Mouse (Mus musculus) forelimb bud, embryonic 11.5 days (tissue): ENCODE data around the gene Rimbp2.
A peak's percentile ranks its signal among the peaks of the same experiment; 100 is the strongest.

Experiments used
- DNase-seq: peaks from one replicate; pipeline ENCODE4 v3.0.0-alpha.2; 2012; ENCODE audit warnings: low read depth, low spot score

Gene Rimbp2

DNA sequence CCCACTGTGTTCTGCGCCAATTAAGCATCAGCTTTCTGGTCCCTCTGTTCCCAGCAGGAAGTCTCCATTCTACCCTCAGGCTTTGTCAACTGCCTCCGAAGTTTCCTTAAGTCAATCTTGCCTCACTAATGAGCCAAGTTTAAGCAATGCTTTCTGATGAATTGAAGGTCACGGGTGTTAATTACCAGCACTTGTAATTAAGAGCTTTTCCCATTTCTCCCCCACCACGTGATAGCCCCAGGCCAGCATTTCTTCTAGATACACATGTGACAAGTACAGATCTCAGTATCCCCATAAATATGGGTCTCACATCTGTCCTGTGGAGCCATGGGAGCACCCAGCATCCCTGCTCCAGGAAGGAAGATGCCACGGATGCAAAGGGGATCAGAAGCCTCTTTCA lies 20.5 kb downstream of the Rimbp2 start:
- DNase-seq = no peak

DNA sequence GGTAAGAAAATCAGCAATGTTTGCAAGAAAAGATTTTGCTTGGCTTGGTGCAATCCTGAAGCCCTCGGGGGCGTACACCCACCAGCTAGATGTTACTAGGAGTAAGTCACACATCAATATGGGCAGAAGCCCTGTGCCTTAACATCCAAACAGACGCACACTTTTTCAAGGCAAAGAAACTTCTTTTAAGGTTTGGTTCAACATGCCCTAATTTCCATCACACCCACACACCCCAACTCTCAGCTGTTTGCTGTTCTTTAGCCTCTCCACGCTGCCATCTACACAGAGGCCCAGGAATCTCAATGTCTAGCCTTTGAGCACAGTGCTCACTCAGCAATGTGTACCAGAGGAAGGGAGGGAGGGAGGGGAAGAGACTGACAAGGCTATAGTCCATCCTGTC lies 28.2 kb downstream of the Rimbp2 start:
- no peak for DNase-seq

DNA sequence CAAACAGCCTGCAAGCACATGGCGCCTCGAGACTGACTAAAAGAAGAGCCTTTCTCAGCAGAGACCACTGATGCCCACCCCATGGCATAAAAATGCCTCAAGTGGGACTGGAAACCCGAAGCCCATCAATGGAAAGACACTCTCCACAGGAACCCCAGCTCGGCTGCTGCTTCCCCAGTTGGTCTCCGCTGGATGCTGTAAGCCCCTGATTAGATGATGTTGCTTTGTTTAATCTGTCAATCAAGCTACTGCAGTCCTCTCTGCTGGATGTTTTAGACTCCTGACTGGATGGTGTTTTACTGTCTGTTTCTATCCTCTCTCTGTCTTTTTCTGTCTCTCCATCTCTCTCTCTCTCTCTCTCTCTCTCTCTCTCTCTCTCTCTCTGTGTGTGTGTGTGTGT lies 33.2 kb downstream of the Rimbp2 start:
- no peak for DNase-seq

DNA sequence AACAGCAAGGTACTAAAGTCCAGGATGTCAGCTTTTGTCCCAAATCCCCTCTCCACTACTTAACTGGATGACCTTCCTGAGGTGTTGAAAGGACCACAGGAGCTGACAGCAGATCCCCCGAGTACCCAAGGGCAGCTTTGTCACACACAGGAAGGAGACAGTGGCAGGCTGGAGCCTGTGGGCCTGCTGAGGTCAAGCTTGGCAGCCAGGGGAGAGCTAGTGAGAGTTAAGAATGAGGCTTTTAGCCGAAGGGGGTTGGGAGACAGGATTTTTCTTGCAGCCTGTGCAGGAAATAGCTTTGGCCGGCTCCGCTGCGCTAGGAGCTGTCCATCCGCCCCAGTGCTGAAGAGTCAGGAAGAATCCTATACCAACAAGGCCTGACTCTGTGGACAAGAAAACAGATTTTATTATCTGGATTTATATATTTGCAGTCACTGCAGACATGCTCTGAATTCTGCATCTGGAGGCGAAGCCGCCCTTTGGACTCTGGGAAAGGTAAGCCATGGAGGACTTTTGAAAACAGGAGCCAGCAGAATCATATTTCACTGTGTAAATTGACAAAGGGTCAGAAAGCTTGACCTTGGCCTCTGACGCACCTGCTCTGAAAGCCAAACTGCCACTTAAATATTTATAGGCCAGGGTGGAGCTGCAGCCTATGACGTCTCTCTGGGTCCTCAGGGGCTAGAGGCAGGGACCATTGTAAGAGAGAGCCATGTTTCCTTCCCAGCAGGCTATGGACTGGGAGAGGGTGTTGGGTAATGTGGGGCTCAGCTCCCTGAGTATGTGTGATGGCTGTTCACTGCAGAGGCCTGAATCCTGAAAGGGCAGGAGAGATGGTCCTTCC lies 35.9 kb downstream of the Rimbp2 start:
- DNase-seq = peak; percentile 91

DNA sequence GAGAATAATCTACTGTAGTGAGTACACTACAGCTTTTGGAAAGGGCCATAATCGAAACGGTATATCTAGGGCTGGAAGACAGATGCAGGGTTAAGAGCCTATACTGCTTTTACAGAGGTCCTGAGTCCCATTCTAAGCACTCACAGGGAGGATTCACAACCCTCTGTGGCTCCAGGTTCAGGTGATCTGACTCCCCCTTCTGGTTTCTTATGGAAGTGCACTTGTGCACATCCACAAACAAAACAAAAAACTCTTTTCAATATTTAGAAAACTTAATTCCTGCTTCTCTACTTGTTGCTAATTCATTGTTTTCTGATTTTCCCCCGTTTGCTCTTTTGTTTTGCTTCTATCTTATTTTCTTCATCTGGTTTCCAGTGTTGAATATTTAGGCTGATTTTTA lies 39.5 kb downstream of the Rimbp2 start:
- no peak for DNase-seq

DNA sequence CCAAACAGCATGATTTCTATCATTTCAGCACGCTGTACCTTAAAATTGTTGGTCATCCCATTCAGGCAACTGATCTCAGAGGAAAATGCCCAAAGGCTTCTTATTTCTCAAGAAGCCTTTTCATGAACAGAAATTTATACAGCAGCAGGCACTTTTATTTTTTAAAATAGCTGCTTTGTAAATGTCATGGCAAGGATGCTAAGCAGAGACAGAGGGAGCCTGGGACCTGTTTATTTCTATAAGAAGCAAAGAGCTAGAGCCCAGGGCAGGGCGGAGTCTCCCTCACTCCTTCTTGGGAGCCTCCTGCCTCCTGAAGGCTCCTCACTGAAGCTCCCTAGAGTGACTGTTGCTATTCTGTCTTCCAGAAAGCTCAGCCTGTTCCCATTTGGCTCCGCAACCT lies 40.9 kb downstream of the Rimbp2 start:
- no peak for DNase-seq

DNA sequence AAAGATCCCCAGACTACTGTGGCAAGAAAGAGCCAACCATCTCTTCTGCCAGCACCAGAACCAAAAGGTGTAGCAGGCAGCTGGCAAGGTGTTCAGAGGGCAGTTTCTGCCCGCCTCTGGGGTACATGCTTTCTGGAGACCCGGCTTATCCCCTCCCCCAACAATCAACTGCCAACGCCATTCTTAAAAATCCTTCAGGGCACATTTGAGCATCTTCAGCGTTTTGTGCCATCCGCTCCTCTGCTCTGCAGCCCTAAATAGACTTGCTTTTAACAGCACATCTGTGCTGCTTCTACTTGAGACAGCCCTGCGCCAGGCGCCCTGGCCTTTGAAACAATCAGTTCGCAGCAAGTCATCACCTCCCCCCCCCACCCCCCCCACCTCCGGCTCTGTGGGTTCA lies 41.7 kb downstream of the Rimbp2 start:
- no peak for DNase-seq

DNA sequence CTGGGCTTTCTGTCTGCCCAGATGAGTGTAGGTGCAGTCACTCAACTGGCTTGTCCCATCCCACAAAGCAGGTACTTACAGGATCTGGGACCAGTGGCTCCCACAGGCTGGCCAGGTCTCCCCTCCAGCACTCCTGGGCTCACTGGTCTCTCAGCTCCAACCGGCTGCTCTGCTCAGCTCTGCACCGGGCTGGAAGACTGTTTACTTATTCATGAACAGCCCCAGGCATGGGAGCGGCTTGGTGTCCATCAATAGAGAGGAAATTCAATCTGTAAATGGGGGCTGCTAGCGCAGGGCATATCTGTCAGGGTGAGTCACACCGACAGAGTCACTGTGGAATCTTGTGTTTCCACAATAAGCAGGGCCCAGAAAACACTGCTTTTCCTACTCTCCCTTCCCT lies 49.2 kb downstream of the Rimbp2 start:
- DNase-seq = no peak

DNA sequence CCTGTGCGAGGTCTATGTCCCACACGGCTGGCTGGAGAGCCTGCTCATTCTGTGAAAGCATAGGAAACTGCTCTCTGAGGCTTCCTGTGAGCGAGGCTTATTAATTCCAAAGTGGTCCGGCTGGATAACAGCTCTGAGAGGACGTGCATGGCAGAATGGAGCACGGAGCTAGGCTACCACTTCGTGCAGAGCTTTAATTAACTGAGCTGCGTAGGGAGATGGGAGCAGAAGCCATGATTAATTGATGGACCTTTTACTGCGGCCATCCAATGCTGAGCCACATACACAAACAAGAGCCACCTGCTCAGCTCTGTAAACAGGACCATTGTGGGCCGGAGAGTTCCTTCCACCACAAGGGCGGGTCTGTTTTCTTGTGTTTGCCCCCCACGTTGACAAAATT lies 50.2 kb downstream of the Rimbp2 start:
- no peak for DNase-seq

DNA sequence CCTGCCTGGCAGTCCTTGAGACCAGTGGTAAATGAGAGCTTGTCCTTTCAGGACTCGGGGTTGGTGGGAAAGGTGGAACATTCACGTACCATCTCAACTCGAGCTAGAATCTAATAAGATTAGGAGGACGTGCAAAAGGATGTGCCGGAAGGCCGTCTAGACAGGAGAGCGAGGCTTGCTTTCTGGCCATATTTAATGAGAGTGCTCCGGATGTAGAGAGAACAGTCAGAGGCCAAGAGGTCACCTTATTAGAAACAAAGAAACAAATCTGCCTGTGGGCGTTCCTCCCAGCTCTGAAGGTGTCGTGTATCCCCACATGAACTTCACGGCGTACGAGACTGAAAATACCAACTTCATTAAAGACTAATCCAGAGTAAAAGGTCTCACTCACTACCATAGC lies 53.3 kb downstream of the Rimbp2 start:
- peak; percentile 63 for DNase-seq

DNA sequence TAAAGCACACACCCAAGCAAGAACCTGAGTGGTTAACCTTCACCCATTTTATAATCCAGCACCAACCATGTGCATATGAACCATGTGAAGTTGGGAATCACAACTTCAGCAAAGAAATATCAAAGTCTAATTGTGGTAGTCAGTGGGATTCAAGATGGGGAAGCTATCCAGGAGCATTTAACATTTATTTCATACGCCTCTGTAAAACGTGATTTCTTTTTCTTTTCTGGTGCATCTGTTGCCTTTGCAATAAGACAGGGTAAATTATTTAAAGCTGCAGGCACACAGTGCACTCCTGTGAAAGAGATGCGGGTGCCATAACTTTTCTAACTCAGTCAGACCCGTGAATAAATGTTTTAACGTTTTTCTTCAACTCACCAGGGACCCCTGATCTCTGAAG lies 58.4 kb downstream of the Rimbp2 start:
- no peak for DNase-seq

DNA sequence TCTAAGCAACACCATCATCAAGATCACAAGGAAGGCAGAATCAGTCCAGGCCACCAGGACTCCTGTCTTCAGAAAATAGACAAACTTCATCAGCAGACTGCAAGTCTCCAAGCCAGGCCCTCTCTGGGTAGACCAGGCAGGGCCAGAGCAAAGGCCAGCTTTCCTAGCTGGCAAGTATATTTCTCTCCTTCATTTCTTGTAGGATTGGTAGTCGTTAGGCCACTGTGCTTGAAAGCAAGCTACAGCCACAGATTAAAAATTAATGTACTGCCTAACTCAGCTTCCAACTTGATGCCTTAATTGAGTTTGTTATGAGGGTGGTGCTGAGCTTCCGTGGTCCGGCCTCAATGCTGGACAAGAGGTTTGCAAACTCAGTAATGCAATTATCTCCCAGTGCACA lies 65.7 kb downstream of the Rimbp2 start:
- no peak for DNase-seq

DNA sequence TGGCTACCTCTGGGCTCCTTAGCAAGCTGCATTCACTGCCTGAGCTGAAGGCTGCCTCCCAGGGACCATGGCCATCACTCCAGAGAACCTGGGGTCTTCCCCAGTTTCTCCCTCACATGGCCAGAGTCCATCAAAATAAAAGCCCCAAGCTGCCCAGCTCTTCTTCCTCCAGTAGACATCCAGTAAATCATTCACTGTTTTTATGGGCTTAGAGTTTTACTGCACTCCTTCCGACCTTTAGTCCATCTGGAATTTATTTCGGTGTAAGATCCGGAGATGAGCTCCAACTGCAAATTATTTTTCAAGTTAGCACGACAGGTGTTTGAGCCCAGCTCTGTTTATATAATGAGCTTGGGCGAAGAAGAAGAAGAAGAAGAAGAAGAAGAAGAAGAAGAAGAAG lies 69.0 kb downstream of the Rimbp2 start:
- no peak for DNase-seq

DNA sequence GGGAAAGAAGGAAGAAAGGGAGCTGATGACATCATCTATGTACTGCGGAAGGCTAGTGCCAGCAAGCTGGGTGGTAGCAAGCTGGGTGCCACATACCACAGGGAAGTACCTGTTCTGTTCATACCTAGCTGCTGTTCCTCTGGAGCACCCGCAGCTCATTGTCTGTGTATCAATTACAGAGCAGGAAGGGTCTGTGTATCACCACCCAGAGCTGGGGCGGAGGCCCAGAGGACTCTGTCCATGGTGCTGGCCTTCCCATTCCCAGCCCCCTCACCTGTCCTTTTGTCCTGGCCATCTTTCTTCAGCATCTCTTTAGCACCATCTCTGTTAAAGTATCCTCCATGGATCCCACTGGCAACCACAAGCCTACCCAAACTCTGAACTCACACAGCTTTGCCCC lies 74.2 kb downstream of the Rimbp2 start:
- peak; percentile 48 for DNase-seq

DNA sequence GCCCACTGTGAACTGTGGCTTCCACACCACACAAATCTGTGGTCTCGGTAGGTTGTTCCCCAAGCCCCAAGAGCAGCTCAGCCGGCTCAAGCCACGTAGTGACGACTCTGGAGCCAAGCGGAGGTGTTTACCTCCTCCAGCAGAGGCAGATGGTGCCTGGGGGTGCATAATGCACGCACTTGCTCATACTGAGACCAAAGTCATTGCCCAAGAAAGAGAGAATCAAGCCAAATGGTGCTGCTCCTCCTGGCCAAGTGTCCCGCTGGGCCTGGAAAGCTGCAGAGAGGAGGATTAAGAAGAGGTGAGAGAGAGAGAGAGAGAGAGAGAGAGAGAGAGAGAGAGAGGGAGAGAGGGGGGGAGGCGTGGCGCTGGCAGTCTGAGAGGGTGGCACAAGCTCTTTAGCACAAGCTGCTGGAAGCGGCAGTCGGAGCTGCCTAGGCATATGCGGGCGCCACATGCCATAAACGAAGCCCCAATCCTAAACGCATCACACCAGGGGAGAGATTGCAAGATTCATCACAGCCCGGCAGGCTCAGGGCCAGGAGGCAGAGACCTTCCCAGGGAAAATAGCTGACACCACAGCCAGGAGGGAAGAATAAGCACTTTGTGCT lies 75.8 kb downstream of the Rimbp2 start:
- DNase-seq = no peak

DNA sequence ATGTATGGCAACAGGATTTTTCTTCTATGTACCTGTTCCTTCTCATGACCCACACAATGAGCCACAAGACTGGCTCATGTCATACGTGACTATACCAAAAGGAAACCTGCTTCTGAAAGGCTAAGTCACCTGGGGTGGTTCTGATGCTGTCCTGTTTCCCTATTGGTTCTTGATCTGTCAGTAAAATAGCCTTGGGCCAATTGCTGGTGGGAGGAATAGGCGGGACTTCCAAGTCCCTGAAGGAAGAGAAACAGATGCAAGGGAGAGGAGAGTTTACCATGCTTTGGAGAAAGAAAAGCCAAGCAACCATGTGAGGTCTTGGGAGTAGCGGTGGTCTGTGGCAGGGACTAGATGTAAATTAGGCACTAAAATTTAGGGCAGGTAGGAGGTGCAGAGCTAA lies 81.6 kb downstream of the Rimbp2 start:
- no peak for DNase-seq

DNA sequence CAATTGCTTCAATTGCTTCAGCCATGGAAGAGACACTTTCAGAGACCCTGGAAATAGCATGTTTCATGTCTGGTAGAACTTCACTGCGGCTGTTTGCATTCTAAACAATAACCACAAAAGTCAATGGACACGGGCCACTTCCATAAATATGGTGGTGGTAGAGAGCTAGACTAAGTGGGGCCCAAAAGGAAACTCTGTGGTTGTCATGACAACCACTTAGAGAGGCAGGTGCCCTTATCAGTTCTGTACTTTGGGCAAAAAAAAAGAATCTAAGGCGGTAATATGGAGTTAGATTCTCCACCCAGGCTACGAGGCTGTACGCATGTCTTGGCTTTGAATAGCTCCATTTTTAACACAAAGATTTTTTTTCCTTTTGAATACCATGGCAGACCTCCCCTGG lies 86.5 kb downstream of the Rimbp2 start:
- no peak for DNase-seq

DNA sequence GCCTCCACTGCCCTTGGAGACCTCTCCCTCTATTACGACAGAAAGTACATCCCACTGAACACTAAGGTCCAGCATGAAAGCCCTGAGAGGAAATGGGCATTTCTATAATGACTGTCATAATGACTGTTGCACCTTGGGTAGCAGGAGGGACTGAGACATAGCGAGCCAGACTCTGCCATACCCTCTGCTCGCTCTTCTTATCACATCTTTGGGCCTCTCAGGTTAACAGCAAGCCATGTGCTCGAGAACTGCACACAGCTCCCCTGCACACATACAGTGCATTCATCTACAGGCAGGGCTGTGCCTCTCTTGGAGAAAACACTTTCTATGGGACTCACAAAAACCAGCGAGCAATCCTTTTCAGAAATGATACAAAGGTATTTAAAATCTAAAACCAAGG lies 87.0 kb downstream of the Rimbp2 start:
- DNase-seq = no peak

DNA sequence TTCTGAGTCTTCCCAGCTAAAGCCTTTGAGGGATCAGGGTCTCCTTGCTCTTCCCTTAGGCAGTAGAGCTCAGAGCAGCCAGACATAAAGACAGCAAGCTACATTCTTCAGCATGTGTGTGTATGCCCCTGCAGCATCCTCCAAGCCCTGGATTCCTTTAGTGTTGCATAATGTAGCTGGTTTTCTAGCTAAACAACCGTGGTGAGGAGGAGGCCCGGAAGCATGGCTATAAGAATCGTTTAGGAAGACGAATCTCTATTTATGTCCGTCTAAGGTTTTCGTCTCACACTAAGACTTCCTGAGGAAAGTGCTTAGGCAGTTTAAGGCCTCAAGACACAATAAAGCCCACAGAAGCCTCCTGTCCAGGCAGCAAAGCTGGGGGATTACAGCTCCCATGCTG lies 89.8 kb downstream of the Rimbp2 start:
- DNase-seq = no peak

DNA sequence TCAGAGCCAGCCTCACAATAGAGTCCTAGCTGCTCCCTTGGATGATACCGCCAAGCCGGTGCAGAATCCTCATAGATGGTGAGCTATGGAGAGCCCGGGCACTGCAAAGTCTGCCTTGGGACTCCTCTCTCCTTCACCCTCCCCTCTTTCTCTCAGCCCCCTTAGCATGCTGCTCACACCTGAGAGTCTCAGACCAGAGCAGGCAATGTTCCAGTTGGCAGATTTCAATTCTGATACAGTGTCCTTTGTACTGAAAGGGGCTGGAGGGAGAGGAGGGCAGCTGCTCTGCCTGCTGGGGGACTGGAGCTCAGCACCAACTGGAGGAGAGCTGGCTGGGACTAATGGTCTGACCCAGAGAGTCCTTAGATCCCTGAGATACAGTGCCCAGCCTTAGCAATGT lies 92.4 kb downstream of the Rimbp2 start:
- no peak for DNase-seq

DNA sequence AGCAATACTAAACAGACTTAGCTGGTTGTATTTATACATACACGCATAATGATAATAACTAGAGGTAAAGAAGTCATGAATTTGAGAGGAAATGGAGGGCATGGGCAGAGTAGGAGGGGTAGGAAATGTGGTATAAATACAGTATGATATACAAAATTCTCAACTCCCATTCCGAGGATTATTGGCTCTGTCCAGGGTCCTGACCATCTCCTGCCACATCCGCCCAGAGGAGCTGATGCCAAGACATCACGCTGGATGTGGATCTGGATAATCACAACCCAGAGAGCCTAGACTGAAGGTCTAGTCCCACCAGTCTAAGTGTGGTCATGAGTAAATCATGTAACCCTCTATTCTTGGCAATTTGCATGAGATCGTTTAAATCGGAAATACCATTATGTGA lies 100.5 kb downstream of the Rimbp2 start:
- DNase-seq = peak; percentile 49

DNA sequence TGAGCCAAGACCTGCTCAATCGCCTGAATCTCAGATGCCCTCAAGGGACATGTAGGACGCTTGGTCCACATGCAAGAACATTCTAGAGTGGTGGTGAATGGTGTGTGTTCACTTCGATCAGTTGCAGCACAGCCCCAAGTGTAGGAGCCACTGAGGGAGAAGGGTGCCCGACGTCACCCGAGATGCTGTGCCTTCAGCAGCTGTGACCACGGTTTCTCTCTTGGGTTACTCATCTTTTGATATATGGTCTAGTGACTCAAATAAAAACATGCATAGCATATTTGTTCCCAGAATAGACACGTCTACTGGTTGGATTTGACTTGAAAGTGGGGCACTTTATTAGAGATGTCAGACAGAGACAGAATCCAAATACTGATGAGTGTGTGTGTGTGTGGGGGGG lies 105.5 kb downstream of the Rimbp2 start:
- no peak for DNase-seq

DNA sequence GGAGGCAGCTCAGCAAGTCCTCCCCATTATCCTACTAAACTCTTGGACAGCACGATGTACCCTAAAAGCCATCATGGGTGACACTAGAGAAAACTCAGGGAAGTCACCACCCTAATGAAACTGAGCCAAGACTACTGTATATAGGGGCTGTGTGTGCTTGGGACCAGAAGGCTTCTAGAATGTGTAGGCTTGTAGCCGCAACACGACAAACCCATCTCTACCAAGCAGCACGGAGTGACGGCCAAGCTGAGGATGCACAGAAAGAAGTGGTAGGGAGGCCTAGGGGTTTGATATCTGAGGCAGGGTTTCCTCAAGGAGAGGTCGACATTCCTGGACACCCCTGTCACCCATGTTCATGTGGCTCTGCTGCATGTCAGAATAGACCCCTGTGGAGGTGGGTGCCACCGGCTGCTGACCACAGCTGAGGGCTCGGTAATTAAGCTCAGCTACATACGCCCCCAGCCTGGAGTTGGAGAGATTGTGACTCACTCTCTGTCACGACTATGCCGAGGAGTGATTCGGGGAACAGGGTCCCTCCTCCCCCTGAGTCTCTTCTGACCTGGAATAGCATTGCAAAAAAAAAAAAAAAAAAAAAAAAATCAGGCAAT lies 106.7 kb downstream of the Rimbp2 start:
- no peak for DNase-seq
